Mouse (Mus musculus) colon, adult 2 months (tissue): Measurements from ENCODE around the gene Zfp583. TPM values are rescaled to one million over a fixed set of nuclear protein-coding genes. Genes with fewer than 3 reads are reported as not detected.

Experiments
- polyA plus RNA-seq: library from polyadenylated mRNA; depleted of rRNA; stranded (reverse); fragments of >200 nt; gene quantifications from 2 replicates; pipeline ENCODE4 v1.2.3, GENCODE M21; 2012; rRNA removed

The Zfp583 gene
- polyA plus RNA-seq: 0.03 and 0.54 TPM in 2 replicates

DNA sequence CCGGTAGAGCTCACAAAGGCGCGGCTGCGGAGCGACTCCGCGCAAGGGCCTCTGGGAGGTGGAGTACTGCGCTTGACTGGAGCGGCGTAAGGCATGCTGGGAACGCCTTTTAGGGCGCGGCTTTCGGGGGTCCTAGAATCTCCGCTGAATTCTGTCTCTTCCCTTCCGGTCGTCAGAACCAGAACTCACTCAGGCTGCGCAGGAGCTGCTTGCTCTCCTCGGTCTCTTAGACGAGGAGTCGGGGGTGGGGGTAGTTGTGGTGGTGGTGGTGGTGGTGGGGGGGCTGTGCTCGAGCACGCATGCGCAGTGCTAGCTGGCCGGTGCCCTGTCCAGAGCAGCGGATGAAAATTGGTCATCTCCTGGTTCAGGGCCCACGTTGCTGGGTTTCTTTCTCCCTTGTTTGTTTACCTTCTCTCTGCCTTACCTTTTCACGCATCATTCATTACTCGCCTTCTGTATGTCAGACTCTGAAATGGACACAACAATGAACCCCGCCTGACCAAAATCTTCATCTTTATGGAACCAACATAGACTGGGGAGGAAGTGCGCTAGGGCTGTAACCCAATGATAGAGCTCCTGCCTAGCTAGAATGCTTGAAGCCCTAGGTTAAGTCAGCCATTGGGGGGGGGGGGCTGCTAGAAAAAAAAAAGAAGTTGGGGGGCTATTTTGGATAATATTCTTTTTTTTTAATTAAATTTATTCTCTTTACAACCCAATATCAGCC is at the start of gene Zfp583:
Zfp583 (minus strand) TSS at position 53 of the 724 bp plus-strand sequence.

DNA sequence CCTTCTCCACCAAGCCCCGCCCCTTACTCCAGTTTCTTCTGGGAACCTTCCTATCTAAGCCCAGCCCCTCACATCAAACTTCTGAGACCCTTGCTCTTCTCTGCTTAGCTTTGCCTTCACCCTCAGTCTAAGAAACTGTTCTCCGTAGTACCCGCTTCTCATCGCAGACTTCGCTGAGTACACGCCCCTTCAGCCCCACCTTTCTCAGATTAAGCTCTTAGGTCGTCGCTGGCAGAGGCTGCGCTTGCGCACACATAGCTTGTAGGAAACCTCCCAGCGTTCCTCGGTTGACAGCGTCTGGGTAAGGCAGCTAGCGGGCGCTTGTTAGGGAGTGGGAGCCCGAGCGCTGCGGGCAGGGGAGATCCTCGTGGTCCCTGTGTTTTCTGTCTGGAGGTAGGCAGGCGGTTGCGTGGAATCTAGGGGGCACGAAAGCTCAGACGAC is 32.0 kb upstream of the Zfp583 start, which contains the start of gene Zfp78:
Zfp78 (plus strand) TSS at position 234 of the 442 bp plus-strand sequence.

DNA sequence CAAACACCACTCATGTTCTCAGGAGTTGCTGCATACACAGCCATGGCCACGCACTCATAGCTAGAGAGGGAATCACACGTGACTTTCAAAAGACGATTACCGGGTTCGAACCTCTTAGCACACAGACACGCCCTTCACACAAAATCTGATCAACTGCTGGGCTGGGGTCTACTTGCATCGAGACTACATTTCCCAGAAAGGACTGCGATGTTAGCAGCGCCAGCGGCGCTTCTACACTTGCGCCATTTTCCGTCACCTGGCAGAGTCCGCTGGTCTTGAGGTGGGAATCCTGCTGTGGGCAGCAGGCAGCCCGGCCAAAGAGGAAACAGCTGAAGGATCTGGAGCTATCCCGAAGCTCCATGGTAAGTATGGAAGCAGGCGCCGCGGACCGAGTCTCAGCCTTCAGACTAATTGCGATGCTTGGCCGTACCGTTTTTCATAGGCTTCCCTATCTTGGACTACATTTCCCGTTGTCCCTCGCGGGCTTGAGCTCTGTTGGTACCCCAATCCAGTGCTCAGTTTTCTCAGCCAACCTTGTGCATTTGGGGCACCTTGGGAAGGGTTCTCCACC is 12.5 kb upstream of the Zfp583 start, which contains the start of gene Gm3854:
Gm3854 (plus strand) TSS at position 259 of the 571 bp plus-strand sequence.

DNA sequence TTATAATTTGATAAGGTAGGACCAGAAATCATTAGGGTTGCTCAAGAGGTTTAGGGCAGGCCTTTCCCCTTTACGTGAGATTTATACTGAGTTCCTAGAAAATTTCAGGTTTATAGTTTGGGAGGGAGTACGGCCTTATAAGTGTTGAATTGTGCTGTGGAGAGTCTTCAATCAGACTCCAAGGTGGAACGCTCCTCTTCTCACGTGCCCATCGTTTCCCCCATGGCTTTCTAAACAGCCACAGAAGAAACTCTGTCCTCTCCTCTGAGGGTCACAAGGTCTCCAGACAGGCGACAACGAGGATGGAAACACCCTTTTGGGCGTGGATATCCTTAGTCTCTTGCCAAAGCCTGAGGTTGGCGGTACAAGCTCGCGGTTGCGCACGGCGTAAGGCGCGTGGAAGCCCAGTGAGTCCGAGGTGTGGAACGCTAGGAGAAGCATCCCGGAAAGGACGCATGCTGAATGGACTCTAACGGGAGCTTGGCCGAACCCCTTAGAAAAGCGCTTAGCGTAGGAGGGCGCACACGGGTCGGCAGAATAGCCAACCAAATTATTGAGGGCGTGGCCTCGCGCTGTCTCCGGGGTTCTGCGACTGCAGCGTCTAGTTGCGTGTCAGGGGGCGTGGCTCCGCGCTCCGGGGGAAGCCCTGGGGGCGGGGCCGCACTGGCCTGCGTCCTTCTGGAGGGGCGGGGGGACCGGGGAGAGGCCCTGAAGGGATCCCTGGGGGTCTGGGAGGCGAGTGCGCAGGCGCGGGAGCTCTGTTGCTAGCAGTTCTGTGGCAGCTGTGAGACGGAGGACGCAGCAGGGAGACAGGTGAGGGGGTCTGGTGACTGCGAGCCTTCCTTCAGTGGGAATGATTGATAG is 45.0 kb downstream of the Zfp583 start, which contains the start of gene Zfp667:
Zfp667 (plus strand) TSS at position 738 of the 864 bp plus-strand sequence.

Other genes with a start within 250 kb of the Zfp583 start
- 78.0 and 78.7 TPM in 2 replicates for gene Zfp787, start 175.3 kb downstream of the Zfp583 start, polyA plus RNA-seq
- 44.4 and 57.7 TPM in 2 replicates for gene Zfp444, start 159.1 kb downstream of the Zfp583 start, polyA plus RNA-seq
- not detected in 2 replicates for gene Galp, start 134.2 kb downstream of the Zfp583 start, polyA plus RNA-seq
- not detected in 2 replicates for gene Zscan5b, start 109.0 kb downstream of the Zfp583 start, polyA plus RNA-seq
- gene Epp13, start 78.6 kb downstream of the Zfp583 start, polyA plus RNA-seq: not detected in 2 replicates
- gene Zfp667, start 44.7 kb downstream of the Zfp583 start, polyA plus RNA-seq: 0.24 and 0.28 TPM in 2 replicates
- gene Gm3854, start 12.5 kb upstream of the Zfp583 start, polyA plus RNA-seq: 0.03 TPM in 1 of 2 replicates, not detected in the other
- gene Zfp78, start 32.0 kb upstream of the Zfp583 start, polyA plus RNA-seq: 0.07 and 0.22 TPM in 2 replicates
- 0.64 and 0.69 TPM in 2 replicates for gene Zfp28, start 52.0 kb upstream of the Zfp583 start, polyA plus RNA-seq
- not detected in 2 replicates for gene Smim17, start 67.4 kb upstream of the Zfp583 start, polyA plus RNA-seq
- gene Gm20715, start 79.0 kb upstream of the Zfp583 start, polyA plus RNA-seq: not detected in 2 replicates
- not detected in 2 replicates for gene Olfr1344, start 107.4 kb upstream of the Zfp583 start, polyA plus RNA-seq
- gene Olfr1336, start 124.9 kb upstream of the Zfp583 start, polyA plus RNA-seq: not detected in 2 replicates
- not detected in 2 replicates for gene Olfr1346, start 135.8 kb upstream of the Zfp583 start, polyA plus RNA-seq
- not detected in 2 replicates for gene Olfr5, start 155.7 kb upstream of the Zfp583 start, polyA plus RNA-seq
- gene Olfr1347, start 168.5 kb upstream of the Zfp583 start, polyA plus RNA-seq: not detected in 2 replicates
- gene Olfr1348, start 177.5 kb upstream of the Zfp583 start, polyA plus RNA-seq: not detected in 2 replicates
- gene Olfr1349, start 191.7 kb upstream of the Zfp583 start, polyA plus RNA-seq: not detected in 2 replicates
- gene Olfr1350, start 233.6 kb upstream of the Zfp583 start, polyA plus RNA-seq: not detected in 2 replicates